Mouse (Mus musculus): Measurements from ENCODE around the gene Tm4sf20. TPM values are rescaled to one million over a fixed set of nuclear protein-coding genes. Genes with fewer than 3 reads are reported as not detected.

Gene Tm4sf20
- not detected in 2 replicates for total RNA-seq (2014; rRNA removed)
- polyA plus RNA-seq (2015; fragmentation: Nextera tagmentation; extraction: Ambion mirVana) = not detected in 2 replicates

DNA sequence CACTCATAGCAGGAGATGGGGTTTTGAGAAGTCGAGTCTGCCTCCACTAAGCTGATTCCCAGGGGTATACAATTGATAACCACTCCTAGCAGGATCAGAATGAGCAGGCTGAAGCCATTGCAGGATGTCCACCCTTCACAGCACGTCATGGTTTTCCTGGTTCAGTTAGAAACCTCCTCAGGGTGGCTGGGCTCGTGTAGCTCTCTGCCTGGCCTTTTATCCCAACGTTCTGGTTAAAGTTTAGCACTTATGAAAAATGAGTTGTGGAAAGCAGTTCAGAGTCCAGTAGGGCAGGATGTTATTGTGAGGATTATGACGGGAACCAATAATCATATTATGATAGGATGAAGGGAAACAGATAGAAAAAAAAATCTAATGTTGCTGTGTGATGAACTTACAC, at the start of gene Tm4sf20:
Gene Tm4sf20 (minus strand): TSS at position 193 of the 400 bp plus-strand sequence.
- Histone ChIP-seq H3K36me3 (ENCODE audit: insufficient read depth, low read length) (no peaks in the 10 kb centered on the region), H3K9ac (replicated peaks; ENCODE audit: low read length) (no peak within 1 kb of the TSS), H3K9me3 (ENCODE audit: low read length) (no peaks in the 10 kb centered on the region), H3K4me1 (ENCODE audit: insufficient read depth, low read length) (no peaks in the 10 kb centered on the region), H3K4me3 (ENCODE audit: low read length) (no peak within 1 kb of the TSS), H3K4me2 (ENCODE audit: low read depth, low read length) (no peak within 1 kb of the TSS), H3K27ac (no peak within 1 kb of the TSS), H3K27me3 (ENCODE audit: insufficient read depth, low read length) (no peaks in the 10 kb centered on the region)
- ATAC-seq = no peak
- DNase-seq (ENCODE audit: low spot score) = no peak
- 75% methylated on average over 5 of the region's 5 CpGs for WGBS
- TF ChIP-seq CTCF (IDR thresholded peaks at IDR 0.05; ENCODE audit: low read depth) = no peak

GRCm38 (mm10) chr1:82815941-82816716, 47.9 kb upstream of the Tm4sf20 start:
- Histone ChIP-seq H3K4me1 (ENCODE audit: insufficient read depth, low read length) (no peaks in the 10 kb centered on the region), H3K27me3 (ENCODE audit: insufficient read depth, low read length) (no peaks in the 10 kb centered on the region), H3K4me2 (ENCODE audit: low read depth, low read length) (no peak overlapping the region), H3K4me3 (ENCODE audit: low read length) (no peak overlapping the region), H3K9me3 (ENCODE audit: low read length) (no peaks in the 10 kb centered on the region), H3K9ac (replicated peaks; ENCODE audit: low read length) (no peak overlapping the region), H3K36me3 (ENCODE audit: insufficient read depth, low read length) (no peaks in the 10 kb centered on the region), H3K27ac (no peak overlapping the region)
- TF ChIP-seq CTCF (IDR thresholded peaks at IDR 0.05; ENCODE audit: low read depth) = no peak
- WGBS = 68% methylated on average over 17 of the region's 17 CpGs
- no peak for DNase-seq (ENCODE audit: low spot score)
- ATAC-seq = peak; percentile 56

DNA sequence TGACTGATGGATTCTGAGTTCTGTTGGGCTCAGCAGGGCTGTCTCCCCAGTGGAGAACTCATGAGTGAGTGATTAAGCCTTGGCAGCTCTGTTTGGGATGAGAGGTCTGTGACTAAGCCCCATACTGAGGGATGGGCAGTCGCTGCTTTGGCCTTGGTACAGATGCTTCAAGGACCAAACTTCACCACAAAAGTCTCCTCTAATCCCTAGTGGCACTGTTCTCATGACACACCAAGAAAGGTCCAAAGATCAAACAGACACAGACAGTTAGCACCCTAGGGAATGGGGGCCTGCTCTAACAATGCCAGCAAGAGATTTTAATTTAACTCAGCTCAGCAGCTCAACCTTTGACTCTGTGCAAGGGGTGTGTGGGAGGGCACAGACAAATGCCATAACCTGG, 43.5 kb upstream of the Tm4sf20 start:
- TF ChIP-seq CTCF (IDR thresholded peaks at IDR 0.05; ENCODE audit: low read depth) = no peak
- Histone ChIP-seq H3K4me1 (ENCODE audit: insufficient read depth, low read length) (no peaks in the 10 kb centered on the region), H3K27ac (no peak overlapping the region), H3K27me3 (ENCODE audit: insufficient read depth, low read length) (no peaks in the 10 kb centered on the region), H3K9me3 (ENCODE audit: low read length) (no peaks in the 10 kb centered on the region), H3K4me3 (ENCODE audit: low read length) (no peak overlapping the region), H3K4me2 (ENCODE audit: low read depth, low read length) (no peak overlapping the region), H3K36me3 (ENCODE audit: insufficient read depth, low read length) (no peaks in the 10 kb centered on the region), H3K9ac (replicated peaks; ENCODE audit: low read length) (no peak overlapping the region)
- ATAC-seq = no peak
- 42% methylated on average over 1 of the region's 1 CpGs for WGBS
- no peak for DNase-seq (ENCODE audit: low spot score)

DNA sequence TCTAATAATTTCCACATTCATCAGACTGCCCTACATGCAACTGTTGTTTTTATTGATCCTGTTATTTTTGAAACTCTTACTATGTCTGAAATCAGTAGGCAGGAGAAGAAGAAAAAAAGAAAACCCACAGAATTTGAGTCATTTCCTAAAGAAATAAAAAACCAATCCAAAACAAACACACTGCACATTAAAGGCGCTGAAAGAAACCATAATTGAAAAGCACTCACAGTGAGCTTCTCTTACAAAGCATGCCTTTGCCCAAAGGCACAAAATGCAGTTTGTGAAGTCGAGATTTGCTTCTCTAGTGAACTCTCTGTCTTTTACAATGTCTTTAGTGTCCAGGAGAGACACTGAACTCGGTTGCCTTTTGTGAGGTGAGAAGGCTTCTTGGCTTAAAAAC, 40.3 kb upstream of the Tm4sf20 start:
- Histone ChIP-seq H3K4me1 (ENCODE audit: insufficient read depth, low read length) (no peaks in the 10 kb centered on the region), H3K9ac (replicated peaks; ENCODE audit: low read length) (no peak overlapping the region), H3K4me2 (ENCODE audit: low read depth, low read length) (no peak overlapping the region), H3K27ac (no peak overlapping the region), H3K27me3 (ENCODE audit: insufficient read depth, low read length) (no peaks in the 10 kb centered on the region), H3K4me3 (ENCODE audit: low read length) (no peak overlapping the region), H3K36me3 (ENCODE audit: insufficient read depth, low read length) (no peaks in the 10 kb centered on the region), H3K9me3 (ENCODE audit: low read length) (no peaks in the 10 kb centered on the region)
- 53% methylated on average over 3 of the region's 3 CpGs for WGBS
- TF ChIP-seq CTCF (IDR thresholded peaks at IDR 0.05; ENCODE audit: low read depth) = no peak
- DNase-seq (ENCODE audit: low spot score) (no peak), ATAC-seq (no peak)

DNA sequence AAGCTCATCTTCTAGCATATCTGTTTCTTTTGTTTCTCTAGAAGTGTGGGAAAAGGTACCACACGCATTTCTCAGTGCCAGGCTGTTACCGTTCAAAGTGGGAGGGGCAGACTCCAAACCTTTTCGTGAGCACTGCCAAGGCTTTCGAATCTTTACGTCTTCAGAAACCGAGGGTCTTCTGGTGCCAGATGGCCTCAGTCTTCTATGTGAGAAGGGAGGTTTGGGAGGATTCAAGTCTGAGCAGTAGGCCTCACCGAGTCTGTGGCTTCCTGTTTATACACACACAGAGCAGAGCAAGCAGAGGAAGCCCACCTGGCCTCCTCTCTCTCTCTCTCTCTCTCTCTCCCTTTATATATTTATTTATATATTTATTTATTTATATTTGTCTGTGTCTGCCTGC, 38.9 kb upstream of the Tm4sf20 start:
- WGBS = 78% methylated on average over 7 of the region's 7 CpGs
- H3K4me1 ChIP-seq (ENCODE audit: insufficient read depth, low read length) = no peaks in the 10 kb centered on the region
- ATAC-seq (no peak), DNase-seq (ENCODE audit: low spot score) (no peak)
- H3K4me3 ChIP-seq (ENCODE audit: low read length) = no peak overlapping the region
- H3K9ac ChIP-seq (replicated peaks; ENCODE audit: low read length) = no peak overlapping the region
- no peaks in the 10 kb centered on the region for H3K9me3 ChIP-seq (ENCODE audit: low read length)
- H3K4me2 ChIP-seq (ENCODE audit: low read depth, low read length) = no peak overlapping the region
- no peak overlapping the region for H3K27ac ChIP-seq
- TF ChIP-seq CTCF (IDR thresholded peaks at IDR 0.05; ENCODE audit: low read depth) = no peak
- H3K27me3 ChIP-seq (ENCODE audit: insufficient read depth, low read length) = no peaks in the 10 kb centered on the region
- H3K36me3 ChIP-seq (ENCODE audit: insufficient read depth, low read length) = no peaks in the 10 kb centered on the region

DNA sequence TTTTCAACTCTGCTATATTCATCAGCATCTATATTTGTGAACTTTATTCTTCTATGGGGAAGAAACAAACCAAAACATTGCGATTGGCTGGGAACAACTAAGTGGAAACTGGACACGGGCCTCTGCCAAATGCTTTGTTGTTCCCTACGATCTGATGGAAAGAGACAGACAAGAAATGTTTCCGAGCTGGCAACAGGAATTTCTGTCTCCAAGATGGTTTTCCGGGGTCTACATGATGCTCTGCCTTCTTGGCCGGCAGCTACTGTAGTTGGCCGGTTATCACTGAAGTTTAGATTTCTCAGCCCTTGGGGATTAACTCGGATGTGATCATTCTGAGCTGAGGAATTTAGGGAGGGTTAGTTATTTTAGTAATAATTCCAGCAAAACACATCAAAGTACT, 38.1 kb upstream of the Tm4sf20 start:
- H3K9ac ChIP-seq (replicated peaks; ENCODE audit: low read length) = no peak overlapping the region
- no peak for DNase-seq (ENCODE audit: low spot score)
- no peak overlapping the region for H3K4me2 ChIP-seq (ENCODE audit: low read depth, low read length)
- H3K4me3 ChIP-seq (ENCODE audit: low read length) = no peak overlapping the region
- TF ChIP-seq CTCF (IDR thresholded peaks at IDR 0.05; ENCODE audit: low read depth) = no peak
- H3K4me1 ChIP-seq (ENCODE audit: insufficient read depth, low read length) = no peaks in the 10 kb centered on the region
- no peaks in the 10 kb centered on the region for H3K9me3 ChIP-seq (ENCODE audit: low read length)
- 56% methylated on average over 8 of the region's 8 CpGs for WGBS
- no peak for ATAC-seq
- no peaks in the 10 kb centered on the region for H3K27me3 ChIP-seq (ENCODE audit: insufficient read depth, low read length)
- H3K27ac ChIP-seq = no peak overlapping the region
- no peaks in the 10 kb centered on the region for H3K36me3 ChIP-seq (ENCODE audit: insufficient read depth, low read length)

- ATAC-seq (no peak), DNase-seq (ENCODE audit: low spot score) (no peak)
- H3K36me3 ChIP-seq (ENCODE audit: insufficient read depth, low read length) = no peaks in the 10 kb centered on the region
- WGBS = 94% methylated on average over 1 of the region's 1 CpGs
- H3K9me3 ChIP-seq (ENCODE audit: low read length) = no peaks in the 10 kb centered on the region
- H3K4me1 ChIP-seq (ENCODE audit: insufficient read depth, low read length) = no peaks in the 10 kb centered on the region
- no peaks in the 10 kb centered on the region for H3K27me3 ChIP-seq (ENCODE audit: insufficient read depth, low read length)
- no peak overlapping the region for H3K9ac ChIP-seq (replicated peaks; ENCODE audit: low read length)
- H3K4me2 ChIP-seq (ENCODE audit: low read depth, low read length) = no peak overlapping the region
- H3K27ac ChIP-seq = no peak overlapping the region
- no peak for TF ChIP-seq CTCF (IDR thresholded peaks at IDR 0.05; ENCODE audit: low read depth)
- no peak overlapping the region for H3K4me3 ChIP-seq (ENCODE audit: low read length)
These were observed 35.8 kb upstream of the Tm4sf20 start for GRCm38 (mm10) chr1:82804059-82804458.

All from hindbrain, postnatal 0 days (tissue).